Mouse (Mus musculus): Measurements from ENCODE around the gene Polm.

DNA sequence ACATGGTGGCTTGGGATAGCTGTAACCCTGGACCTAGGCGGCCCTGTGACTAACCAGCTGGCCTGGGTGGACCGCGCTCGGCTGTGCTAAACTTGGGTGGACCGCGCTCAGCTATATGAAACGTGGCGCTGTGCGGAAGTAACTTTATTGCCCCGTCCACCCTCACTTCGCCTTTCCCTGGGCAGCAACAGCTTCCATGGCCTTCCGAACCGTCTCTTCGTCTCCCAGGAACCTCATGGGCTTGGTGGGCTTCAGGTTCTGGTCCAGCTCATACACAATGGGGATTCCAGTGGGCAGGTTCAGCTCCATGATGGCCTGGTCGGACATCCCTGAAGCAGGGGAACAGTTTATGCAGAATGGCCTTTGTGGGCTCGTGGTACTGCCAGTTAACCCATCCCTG is 36.3 kb downstream of the Polm start:
- no peak for TF ChIP-seq CTCF (conservative IDR thresholded peaks at IDR 0.05; ENCODE audit: insufficient read depth, insufficient read length, low read depth, low read length)
- no peak for TF ChIP-seq POLR2A (IDR thresholded peaks at IDR 0.05; ENCODE audit: low read depth, low read length)

Data from kidney, adult 2 months (tissue).